Comparison of ENCODE assay signal across 10 mouse cellular contexts in genomic region chr6:52965340-52965739, GRCm38 (mm10).
DNase-seq lines count a peak whose midpoint lies in the region; ATAC-seq lines count a peak whose summit lies in the region.
"Had no signal": no experiment of that assay in that cellular context is flagged by ENCODE, and none has a peak within 500 bp of the region (broad histone marks: within the 10 kb centered on the region; RNA-seq: fewer than 3 reads in every experiment).

No protein-coding gene starts in this region.

- H3K27ac ChIP-seq in limb, embryonic 13.5 days: peak overlapping the region; percentile 86

- H3K4me2 ChIP-seq in limb, embryonic 13.5 days (replicated peaks): peak overlapping the region; percentile 34; the same call in 1 of the 2 replicates

- H3K27me3 ChIP-seq in limb, embryonic 13.5 days: no peaks in the 10 kb centered on the region

- 32% methylated on average over 7 of the region's 7 CpGs for WGBS in limb, embryonic 13.5 days

- H3K9ac ChIP-seq in limb, embryonic 13.5 days: peak overlapping the region; percentile 51

- H3K9me3 ChIP-seq in limb, embryonic 13.5 days: no peaks in the 10 kb centered on the region

- peak; percentile 23 for DNase-seq in embryo, embryonic 10.5 days (ENCODE audit: low spot score)
- no peak for DNase-seq in embryo, embryonic 9.5 days (ENCODE audit: extremely low spot score)
- DNase-seq in testis, postnatal 10 days (ENCODE audit: low spot score): peak; percentile 37
- DNase-seq in testis, postnatal 14 days (ENCODE audit: low spot score): no peak
- DNase-seq in thymus, postnatal 10 days (ENCODE audit: low spot score in 2 of 2): peak; percentile 3 to 16
- no peak for DNase-seq in layer of hippocampus, adult 18-20 months (ENCODE audit: low spot score in 2 of 2)
- DNase-seq in cerebellum, adult 11-12 months: no peak
- DNase-seq: cerebellum, adult 18-20 months had no signal

- H3K4me3 ChIP-seq in limb, embryonic 13.5 days: no peak overlapping the region
- H3K4me3 ChIP-seq: myocyte had no signal

- H3K4me1 ChIP-seq in limb, embryonic 13.5 days: peaks cover 86% of the 10 kb centered on the region

- no peaks in the 10 kb centered on the region for H3K36me3 ChIP-seq in limb, embryonic 13.5 days

- no peak for ATAC-seq in limb, embryonic 13.5 days (ENCODE audit: low FRiP score, low read depth)

Comparison
In these comparisons a context has a peak if more than half of its experiments do, and no peak if none do; other contexts are left out.
1. DNase-seq: peak in embryo, embryonic 10.5 days (single experiment), testis, postnatal 10 days (single experiment) and thymus, postnatal 10 days (2 of 2); none in embryo, embryonic 9.5 days (single experiment), testis, postnatal 14 days (single experiment), layer of hippocampus, adult 18-20 months (0 of 2) and cerebellum, adult 11-12 months (single experiment).